Mouse (Mus musculus) cerebellum, adult 9-11 months (tissue): ENCODE data around the gene Trappc3.

Experiments used
- DNase-seq: peaks from one replicate; pipeline ENCODE4 v3.0.0; 2022

The Trappc3 gene

DNA sequence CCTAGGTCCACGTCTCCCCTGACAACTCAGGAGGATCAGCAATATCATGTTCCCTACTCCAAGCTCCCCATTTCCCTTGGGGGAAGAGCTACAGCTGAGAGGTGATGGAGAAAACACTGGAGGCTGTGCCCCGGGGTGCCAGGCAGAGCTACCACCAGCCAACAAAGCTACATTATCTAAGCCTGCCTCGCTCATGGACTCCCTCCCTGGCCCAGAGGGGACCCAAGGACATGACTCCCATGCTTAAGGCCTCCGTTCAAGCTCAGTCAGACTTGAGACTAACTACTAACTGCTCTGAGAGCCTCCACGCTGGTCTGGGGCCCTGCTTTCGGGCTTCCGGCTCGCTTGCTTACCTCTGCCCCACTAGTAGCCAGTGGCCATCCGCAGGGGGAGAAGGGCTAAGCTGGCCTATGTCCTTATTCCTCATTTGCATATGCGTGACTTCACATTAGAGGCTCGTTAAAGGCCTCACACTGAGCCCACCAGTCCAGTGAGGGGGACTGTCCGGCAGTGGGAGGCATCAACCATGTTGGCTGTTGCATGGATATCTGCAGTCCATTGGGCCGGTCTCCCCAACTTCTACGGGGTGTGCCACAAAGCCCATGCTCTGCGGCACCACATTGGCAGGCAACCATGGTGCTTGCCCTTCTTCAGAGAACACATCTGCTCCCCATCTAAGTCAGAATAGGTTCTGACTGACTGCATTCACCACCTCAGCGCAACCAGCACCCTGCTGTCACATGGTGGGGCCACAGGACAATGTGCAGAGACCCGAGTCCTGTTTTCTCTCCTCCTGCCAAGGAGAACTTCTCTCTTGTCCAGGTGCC is 9.5 kb upstream of the Trappc3 start:
- peak; percentile 66 for DNase-seq

DNA sequence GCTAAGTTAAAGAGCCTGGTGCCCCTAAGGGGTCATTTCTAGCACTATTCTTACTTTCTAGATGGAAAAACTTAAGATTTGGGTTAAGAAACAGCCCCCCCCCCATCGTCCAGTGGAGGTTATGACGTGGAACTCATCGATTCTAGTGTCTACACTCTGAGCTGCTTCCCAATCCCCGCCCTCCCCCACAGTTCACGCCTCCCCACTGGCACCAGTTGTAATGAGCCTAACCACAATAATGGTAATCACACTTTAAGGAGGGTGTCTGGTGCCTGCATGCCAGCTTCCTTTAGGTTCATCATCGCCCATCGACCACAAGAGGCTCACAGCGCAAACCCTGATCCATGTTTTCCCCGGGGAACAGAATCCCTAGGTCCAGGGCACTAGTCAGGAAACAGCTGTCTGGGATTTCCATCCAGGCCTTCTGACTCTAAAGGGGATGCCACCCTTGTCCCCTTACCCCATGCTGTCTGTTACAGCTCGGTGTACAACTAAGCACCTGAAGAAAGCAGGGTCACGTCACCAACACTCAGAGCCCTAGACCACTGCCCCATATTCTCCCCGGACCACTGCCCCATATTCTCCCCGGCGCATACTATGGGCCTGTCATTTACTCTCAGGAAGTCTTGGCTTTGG is 8.4 kb upstream of the Trappc3 start:
- DNase-seq: peak; percentile 61

DNA sequence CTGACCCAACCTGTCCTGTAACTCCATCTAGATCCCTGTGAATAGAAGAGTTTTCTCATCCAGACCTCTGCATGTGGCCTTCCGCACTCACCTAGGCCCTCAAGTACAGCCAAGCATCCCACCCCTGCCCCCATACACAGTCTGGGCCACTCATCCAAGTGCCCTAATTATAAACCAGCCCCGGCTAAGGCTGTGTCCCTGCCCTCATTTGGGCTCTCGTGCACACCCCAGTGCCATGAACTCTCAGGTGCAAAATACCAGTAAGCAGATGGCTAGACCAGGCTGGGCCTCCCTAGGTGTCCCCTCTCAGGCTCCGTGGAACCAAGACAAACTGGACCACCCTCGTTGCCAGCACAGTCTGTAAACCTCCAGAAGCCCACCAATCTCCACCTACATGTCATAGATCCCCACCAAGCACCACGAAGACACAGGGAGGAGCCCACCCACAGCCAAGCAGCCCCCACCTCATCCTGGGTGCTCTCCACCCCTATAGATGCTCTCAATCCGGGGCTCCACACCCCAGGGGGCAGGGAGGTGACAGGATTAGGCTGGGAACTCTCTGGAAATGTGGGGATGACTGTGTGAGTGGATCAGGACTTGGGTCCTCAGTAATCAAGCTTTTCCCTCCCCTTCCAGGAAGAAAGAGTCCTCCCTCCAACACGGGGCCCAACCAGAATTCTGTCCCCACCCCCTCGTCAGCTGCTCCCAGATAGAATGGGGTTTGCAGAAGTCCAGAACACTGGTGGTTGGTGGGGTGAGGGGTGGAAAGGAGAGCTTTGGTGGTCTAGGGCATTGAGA is 7.6 kb upstream of the Trappc3 start:
- DNase-seq: peak; percentile 86

DNA sequence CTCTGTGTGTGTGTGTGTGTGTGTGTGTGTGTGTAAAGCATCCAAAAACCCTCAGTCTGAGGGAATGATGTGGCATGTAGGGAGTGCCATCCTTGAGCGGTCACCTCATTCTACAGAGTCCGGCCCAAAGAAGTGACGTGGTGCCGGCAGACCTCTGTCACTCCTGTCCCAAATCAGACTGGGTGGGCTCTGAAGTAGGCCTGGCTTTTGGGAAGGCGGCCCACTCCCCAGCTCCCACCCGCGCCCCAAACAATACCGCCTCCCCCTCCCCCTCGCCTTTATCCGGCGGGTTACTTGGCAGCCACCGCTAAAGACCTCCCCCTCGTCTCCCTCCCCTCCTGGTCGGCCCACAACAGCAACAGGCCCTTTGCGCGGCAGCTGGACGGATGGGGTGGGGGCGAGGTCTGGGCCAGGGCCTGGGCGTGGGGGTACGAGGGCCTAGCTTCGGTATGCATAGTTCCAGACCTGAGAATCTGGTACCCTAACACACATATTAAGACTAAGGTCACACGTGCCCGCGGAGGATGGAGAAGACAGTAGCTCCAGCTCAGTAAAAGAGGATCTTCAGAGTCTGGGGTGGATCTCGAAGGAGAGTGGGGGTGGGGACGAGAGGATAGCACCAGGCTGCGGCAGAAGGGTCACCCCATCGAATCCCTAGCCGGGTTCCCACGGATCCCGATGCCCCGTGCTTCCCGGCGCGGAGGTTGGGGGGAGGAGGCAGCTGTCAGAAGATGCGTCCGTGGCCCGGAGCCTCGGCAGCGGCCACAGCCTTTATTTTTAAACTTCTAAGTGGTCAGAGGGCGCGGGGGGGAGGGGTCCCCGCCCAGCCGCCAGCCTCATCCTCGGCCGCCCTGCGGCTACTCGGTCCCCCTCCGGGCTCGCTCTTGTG is 6.8 kb upstream of the Trappc3 start:
- peak; percentile 78 for DNase-seq

DNA sequence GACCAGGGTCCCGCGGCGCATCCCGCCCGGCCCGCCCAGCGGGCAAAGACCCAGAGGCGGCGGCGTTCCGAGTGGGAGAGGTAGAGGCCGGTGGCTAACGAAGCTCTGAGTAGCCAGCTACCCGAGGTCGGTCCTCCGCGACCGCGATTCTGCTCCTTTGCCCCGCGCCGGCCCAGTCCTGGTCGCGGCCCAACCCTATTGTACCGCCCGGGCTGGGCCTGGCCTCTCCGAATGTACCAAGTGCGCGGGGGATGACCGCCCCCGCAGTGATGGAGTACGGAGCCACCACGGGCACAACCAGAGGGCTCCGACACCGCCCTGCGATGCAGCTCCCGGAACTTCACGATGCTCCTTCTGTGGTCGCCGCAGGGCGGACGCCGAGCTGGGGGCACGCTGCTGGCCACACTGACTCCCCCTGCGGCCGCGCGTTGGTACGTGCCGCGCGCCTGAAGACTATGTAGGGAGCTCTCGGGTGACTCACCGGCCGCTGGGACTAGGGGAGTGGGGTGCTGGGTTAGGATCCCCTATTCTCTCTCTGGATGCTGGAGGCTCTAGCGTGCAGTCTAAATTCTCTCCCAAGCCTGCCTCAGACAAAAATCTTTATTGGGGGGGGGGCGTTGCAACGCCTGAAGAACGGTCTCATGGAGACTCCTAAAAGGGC is 5.9 kb upstream of the Trappc3 start, which contains the start of gene Map7d1:
Map7d1 (minus strand) TSS at position 213 of the 661 bp plus-strand sequence.
- peak; percentile 93 for DNase-seq

DNA sequence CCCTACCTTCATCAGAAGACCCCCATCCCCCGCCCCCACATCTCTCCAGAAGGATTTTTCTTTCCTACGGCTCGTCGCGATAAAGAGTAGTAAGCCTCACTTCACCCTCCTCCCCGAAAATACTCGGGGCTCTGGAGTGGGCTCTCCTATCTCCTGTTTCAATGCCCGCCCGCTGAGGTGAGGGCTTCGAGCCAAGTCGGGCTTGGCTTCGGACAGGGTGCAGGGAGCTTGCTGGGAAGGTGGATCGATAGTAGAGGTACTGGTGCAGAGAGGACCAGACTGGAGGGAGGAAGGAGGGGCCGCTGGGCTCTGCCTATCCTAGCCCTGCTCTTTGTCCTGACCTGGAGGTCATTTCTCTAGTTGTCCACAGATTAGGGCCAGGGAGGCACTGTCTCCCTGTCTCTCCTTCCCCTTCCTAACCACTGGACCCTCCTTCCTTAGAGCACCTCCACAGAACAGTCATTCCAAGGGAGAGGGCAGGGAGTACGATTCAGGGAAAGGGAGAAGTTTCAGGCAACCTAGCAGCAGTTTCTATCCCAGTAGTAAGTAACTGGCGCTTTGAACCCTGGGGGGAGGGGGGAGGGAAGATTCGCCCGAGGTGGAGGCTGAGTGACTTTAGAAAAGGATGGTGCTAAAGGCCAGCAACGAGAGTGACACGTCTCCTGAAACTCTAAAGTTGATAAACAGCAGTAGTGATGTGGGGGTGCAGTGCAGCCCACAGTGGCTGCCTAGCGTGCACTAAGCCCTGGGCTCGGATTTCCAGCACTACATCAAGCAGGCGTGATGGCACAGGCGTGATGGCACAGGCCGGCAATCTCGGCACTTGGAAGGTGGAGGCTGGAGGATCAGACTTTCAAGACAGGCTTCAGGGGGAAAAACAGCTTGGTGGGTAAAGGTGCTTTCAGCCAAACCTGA is 4.9 kb upstream of the Trappc3 start:
- peak; percentile 87 for DNase-seq

DNA sequence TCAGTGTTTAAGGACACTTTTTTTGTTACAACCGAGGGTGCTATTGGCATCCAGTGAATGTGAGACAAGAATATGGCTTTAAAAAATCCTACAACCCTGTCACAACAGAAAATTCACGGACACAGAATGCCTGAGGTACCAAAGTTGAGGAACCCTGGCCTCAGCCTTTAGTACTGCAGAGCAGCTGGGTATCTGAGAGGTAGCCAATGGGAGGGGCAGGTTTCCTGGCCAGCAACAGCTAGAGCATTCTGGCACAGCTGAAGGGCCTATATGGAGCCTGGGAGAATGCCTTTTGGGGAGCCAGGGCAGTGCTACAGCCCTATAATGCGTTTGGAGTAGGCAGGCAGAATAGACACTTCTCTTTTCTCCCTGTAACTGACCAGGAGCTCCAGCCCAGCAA is 3.1 kb upstream of the Trappc3 start:
- DNase-seq: peak; percentile 68

DNA sequence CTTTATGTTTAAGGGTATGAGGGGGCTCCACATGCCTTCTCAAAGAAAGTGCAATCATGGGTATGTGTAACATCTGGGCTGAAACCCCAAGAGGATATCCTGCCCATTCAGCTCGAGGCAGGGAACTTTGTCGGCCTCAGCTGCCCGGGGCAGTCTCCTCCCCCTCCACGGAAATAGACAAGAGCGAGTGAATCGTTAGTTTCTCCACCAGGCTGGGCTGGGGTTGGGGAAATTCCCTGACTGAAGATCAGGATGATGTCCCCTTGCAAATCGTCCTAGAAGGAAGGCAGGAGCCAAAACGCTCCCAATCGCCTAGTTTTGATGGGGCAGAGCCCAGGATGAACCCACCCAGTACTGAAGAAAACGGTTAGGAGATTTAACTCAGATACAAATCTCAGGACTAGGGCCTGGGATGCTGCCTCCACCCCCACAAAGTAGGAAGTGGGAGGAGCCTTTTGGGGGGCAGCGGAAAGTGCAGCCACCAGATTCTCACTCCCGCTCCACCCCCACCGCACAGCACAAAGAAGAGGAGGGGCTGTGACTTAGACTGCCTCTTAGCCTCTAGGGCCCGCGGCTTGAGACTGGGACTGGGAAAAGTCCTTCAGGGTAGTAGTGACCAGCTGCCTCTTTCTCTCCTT is 2.5 kb upstream of the Trappc3 start:
- DNase-seq: peak; percentile 67

DNA sequence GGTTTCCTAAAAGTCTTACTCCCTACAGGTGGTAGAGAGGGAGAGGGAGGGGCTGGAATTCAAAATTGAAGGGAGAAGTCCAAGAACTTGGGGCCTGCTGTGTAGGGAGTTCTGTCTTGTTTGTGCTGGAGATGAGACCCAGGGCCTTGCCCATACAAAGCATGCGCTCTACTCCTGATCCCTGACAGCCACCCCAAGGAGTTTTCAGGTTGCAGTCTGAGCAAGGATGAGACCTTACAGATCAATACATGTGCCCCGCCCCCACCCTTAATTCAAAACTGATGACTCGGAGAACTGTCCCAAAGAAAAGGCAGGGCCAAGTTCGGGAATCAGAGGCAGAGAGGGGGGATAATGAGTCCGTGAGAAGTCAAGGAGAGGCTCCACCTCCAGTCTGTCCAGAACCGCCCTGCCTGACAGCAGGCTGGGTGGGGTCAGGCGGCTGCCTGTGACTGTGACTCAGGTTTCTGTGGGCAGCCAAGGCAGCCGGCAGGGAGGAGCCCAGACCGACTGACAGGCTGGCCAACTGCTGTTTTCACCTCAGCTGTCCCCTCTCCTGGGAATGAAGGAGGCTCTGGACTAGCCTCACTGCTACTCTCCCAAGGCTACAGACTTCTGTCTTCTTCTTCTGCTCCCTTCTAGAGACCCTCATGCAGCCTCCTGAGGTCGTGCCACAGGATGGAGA is 1.5 kb upstream of the Trappc3 start:
- peak; percentile 83 for DNase-seq

DNA sequence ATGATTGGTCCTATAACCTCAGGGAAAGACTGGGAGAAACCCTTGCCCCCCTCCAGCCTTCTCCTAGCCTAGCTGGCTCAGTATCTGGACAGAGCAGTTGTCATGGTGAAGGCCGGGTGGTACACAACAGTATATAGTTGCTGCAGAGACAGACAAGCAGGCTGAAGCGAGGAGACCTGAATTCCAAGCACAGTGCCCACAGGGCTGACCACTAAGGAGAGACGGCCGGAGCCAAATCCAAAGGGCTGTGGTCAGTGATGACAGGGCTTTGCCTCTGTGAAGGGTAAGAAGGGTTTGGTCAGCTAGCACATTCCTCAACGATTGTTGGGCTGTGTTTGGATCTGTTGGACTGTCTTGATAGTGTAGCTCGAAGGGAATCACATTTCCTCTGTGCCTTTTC is 859 bp upstream of the Trappc3 start:
- peak; percentile 58 for DNase-seq

DNA sequence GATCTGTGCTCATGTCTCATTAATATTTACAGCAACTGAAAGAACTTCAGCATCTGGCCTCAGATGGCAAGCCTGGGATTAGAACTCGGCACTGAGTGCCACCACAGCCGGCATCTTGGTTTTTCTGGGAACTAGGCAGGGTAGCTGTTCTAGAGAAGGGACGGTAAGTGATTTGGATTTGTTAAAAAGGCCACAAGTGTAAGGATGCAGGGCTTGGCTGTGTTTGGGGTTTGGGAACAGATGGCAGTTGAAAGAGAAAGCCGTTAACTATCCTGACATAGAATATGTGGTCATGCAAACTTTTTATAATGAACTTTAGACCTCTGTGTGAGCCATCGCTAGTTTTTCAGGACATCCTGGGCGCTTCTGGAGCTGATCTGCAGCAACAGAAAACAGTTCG is 450 bp upstream of the Trappc3 start:
- no peak for DNase-seq

DNA sequence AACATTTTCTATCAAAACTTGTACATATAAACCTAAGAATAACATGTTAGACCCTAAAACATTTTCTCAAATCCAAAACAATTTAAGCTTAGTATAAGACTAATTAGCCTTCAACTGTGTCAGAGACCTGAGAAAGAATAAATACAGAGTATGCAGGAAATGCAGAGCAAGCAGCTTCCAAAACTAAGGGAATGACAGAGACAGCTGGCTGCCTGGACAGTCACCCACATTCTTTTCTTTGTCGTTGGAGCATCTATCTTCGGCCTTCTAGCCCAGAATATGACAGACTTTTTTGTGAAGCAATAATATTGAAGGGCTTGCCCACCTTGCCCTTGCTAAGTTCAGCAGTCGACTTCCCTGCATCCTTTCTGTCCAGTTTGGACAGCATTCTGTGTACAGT is 7.2 kb downstream of the Trappc3 start:
- DNase-seq: no peak

DNA sequence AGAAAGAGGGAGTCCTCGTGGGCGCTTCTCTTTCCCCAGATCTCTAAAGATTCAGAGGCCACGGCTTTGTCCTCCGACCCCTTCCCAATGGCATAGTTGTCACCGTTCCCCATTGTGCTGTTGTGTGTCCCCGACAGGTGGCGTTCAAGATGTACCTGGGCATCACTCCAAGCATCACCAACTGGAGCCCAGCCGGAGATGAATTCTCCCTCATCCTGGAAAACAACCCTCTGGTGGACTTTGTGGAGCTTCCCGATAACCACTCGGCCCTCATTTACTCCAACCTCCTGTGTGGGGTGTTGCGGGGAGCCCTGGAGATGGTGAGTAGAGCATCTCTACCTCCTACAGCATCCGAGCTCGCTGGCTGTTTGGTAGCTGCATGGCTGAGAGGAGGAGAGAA is 11.6 kb downstream of the Trappc3 start:
- peak; percentile 91 for DNase-seq

DNA sequence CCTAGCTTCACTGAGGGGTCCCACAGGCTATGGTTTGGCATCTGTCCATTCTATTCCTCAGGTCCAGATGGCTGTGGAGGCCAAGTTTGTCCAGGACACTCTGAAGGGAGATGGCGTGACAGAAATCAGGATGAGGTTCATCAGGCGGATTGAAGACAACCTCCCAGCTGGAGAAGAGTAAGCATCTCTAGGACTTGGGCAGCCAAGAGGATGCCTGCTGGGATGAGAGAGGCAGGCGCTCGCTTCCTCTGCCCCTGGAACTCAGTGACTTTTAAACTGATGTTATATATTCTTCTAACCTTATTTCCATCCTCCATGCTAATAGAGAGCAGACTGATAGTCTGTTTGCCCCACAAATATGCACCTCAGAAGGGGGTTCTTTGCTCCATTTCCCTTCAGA is 13.0 kb downstream of the Trappc3 start:
- DNase-seq: peak; percentile 78

DNA sequence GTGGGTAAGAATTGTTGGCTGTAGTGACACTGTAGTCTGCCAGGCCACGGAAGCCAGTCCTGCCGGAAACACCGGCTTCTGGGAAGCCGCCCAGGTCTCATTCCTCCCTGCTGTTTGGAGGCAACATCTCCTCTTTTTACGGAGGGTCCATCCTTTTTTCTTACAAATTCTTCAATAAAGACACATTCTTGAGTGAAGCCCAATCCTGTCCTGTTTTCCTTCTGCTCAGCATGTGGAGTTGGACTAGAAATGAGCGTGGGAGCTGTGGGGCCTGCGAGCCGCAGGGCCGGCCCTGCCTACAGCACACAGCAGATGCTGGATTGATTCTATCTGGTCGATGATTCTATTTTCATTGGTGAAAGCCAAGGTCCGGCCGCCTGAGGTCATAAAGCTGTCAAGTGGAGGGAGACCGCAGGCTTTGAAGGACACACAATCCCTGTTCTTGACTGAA is 13.6 kb downstream of the Trappc3 start:
- peak; percentile 88 for DNase-seq

DNA sequence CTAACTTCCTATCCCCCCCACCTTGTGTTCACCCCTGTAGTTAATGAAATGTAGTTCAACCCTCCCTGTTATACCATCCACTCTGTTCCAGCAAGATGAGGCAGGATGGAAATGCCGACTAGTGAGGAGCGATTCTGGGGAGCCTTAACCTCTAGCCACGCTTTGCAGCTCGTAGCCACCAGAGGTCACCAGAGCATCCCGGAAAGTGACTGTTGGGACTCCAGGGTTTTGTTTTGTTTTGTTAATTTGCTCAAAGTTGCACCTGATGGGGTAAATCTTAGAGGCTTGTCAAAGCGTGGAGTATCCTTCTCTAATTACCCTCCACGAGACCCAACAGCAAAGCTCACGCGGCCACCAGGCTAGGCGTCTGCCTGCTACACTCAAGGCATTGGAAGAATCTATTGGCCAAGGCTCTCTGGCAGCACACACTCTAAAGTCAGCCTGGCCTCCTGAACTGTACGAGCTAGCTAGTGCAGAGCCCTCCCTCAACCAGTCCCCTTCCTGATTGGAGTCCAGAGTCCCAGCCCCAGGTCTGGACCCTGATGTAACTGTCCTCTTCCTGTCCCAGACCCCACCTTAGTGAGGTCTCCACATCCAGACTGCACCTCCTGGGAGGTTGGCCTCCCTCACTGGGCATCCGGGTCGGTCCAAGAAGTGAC is 15.9 kb downstream of the Trappc3 start:
- DNase-seq: peak; percentile 72

DNA sequence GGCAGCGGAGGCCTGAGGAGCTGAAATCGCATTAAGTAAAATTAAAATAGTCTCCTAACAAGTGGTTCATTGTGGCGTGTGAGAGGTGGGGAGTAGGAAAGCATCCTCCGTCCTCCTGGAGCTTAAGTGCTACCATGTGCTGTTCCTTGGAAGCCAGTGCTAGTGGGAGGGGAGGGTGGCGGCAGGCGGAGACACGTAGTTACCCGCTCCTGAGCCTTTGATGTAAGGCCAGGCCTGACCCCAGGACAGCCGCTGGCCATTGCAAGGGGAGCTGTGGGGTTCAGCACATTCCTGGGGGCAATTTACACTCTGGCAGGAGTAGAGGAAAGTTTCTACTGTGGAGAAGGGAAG is 16.4 kb downstream of the Trappc3 start:
- peak; percentile 45 for DNase-seq

DNA sequence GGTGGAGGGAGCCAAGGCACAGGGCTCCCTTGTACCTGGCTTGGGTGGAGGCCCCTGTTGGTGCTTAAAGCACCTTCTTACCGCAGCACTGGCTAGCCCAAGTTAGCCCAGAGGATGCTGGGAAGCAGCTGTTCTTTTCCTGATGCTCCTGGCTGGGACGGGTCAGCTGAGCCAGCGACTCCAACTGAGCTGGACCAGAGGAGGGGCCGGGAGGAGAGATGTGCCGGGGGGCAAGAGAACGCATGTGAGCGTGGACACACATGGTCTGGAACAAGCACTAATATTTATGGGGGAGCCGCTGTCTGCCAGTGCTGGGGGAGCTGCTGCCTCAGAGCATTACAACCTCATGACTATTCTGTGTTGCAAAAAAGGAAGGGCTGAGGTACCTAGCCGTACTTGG is 16.8 kb downstream of the Trappc3 start:
- DNase-seq: no peak

DNA sequence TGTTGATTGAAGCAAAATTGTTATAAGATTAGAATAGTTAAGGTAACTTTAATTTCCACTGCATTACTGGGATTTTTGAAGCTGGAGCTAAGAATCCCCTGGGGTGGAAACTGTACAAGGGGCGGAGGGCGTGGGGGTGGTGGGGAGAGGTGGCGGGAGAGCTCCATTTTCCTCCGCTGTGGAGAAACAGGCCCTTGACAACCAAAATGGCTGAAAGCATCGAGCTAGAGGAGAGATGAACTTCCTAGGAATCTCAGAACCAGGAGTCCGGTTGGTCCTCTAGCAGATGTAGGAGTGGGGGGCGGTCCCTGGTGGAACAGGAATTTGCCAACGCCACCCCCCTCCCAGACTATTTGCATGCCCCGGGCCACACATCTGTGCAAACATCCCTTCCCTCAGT is 19.6 kb downstream of the Trappc3 start:
- no peak for DNase-seq
